Mouse (Mus musculus): ENCODE results near the gene Trpm5.

Gene Trpm5

DNA sequence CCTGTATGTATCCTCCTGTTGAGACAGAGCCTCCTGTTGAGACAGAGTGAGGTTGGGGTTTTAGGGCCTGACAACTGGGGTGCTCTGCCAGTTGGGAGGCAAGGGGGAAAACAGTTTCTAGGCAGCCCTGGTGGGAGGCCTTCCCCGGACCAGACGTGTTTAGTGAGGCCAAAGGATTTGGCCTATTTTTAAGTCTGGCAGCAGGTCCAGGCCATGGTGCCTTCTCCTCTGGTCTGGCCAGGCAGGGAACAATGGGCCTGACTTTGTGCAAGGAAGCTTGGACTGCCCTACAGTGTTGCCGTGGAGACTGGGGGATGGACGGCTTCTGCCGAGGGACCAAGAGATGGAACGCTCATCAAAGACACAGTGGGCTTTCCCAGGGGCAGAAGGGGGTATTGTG is 30.2 kb downstream of the Trpm5 start:
- DNase-seq (ENCODE audit: extremely low spot score, low read depth, low spot score) = no peak

DNA sequence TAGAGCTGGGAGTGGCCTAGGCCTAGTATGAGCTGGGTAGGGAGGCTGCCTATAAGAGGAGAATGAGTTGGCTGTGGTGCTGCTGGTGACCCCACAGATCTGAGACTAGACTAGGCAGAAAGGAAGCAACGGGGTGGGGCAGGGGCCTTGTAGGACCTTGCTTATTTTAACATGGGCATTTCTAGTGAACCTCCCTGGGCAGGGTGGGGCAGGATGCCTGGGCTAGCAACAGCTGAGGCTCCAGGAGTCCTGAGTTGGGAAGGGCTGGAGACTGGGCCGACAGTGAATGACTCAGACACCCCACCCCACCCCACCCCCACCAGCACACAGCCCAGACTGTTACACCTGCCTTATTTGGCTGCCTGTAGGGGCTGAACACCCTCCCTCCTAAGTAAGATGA is 31.7 kb downstream of the Trpm5 start:
- DNase-seq (ENCODE audit: extremely low spot score, low read depth, low spot score) = no peak

DNA sequence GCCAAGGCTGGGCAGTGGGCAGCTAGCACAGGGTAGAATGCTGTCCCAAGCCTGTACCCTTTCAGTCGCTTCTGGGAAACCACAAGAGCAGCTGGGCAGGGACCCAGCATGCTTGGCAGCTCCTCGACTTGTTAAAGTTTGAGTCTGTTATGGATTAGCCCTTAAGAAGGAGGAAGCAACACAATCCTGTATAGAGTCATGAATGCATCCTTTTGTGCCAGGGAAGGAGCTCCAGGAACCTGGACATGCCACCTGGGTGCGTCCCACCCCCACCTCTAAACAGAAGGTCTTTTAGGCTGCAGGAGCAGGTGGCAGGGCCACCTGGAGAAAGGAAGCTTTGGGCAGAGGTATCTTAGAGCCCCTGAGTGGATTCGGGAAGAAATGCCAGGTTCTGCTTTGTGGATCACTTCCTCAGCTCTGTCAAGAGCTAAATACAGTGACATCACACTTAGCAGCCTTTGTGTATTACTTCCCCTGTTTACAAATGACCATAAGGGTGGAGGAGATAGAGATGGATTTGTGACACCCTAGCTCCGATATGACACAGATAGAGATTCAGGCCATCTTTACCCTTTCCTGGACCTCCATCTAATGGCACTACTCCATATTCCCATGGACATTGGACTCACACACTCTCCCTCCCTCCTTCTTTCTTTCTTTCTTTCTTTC is 35.1 kb downstream of the Trpm5 start:
- DNase-seq (ENCODE audit: extremely low spot score, low read depth, low spot score) = no peak

GRCm38 (mm10) chr7:143058221-143058697 is 36.2 kb downstream of the Trpm5 start:
- DNase-seq (ENCODE audit: extremely low spot score, low read depth, low spot score) = no peak

GRCm38 (mm10) chr7:143057667-143058220 is 36.7 kb downstream of the Trpm5 start:
- no peak for DNase-seq (ENCODE audit: extremely low spot score, low read depth, low spot score)

- DNase-seq (ENCODE audit: extremely low spot score, low read depth, low spot score) = no peak
Observed at GRCm38 (mm10) chr7:143057023-143057422, 37.4 kb downstream of the Trpm5 start.

- DNase-seq (ENCODE audit: extremely low spot score, low read depth, low spot score) = no peak
Observed at GRCm38 (mm10) chr7:143055499-143056186, 38.8 kb downstream of the Trpm5 start.

GRCm38 (mm10) chr7:143055001-143055400 is 39.4 kb downstream of the Trpm5 start:
- DNase-seq (ENCODE audit: extremely low spot score, low read depth, low spot score) = no peak

- no peak for DNase-seq (ENCODE audit: extremely low spot score, low read depth, low spot score)
Observed at GRCm38 (mm10) chr7:143054612-143054965, 39.9 kb downstream of the Trpm5 start.

DNA sequence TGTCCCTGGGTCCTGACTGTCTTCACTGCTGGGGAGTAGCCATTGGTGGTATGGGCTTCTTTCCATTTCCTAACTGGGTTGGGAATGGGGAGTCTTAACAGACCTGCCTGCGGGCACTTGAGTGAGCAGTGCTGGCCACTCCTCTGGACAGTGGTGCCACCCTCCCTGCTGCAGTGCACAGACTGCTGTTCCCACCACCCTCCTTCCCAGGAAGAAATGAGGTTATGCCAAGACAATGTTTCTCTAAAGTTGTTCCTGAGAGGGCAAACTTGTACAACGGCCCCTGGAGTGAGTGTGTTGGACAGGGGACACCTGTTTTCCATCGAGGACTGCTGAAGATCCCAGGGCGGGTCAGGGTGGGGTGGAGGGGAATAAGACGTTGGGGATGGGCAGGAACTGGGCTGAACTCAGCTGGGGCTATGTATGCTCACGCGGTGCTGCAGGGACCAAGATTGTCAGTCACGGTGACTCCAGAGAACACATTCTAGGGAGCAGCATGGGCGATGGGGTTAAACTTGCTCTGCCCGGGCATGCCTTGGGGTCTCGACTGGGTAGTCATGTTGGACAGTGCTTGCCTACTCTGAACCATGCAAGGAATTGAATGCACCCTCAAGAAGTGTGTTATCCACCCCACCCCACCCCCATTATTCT is 40.4 kb downstream of the Trpm5 start:
- no peak for DNase-seq (ENCODE audit: extremely low spot score, low read depth, low spot score)

- DNase-seq (ENCODE audit: extremely low spot score, low read depth, low spot score) = no peak
Observed at GRCm38 (mm10) chr7:143053008-143053899, 41.2 kb downstream of the Trpm5 start.

DNA sequence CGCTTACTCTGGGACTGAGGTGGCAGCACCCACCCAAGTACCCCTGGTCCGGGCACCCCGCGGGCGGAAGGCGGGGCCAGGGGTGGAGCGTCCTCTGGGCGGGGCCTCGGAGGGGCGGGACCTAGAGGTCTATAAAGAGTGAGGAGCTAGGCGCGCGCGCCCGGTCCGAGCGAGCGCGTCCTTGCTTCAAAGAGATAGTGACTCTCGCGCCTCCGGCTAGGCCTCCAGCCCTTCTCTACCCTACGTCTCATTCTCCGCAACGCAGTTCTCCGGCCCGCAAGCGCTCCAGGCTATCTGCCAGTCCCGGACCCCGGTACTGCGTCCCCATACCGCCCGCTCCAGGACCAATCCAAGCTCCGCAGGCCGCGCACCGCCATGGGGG is 41.8 kb downstream of the Trpm5 start, which contains the start of gene Cd81:
Gene Cd81 (plus strand): TSS at position 114 of the 382 bp plus-strand sequence.
- no peak for DNase-seq (ENCODE audit: extremely low spot score, low read depth, low spot score)

DNA sequence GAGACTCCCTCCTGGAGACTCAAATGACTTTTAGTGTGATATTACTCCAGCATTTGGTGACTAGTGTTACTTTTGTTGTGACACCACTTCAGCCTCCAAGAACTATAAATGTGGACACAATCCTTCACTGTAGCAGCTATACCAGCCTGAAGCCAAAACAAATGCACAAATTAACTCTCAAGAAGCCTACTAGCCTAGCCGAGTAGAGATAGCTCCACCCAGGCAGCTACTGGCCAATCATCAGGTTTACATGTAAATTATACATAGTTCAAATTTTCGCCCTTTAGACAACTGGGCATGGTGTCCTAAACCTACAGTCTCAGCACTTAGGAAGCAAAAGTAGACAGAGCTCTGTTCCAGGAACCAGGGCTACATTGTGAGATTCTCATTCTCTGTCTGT is 43.1 kb downstream of the Trpm5 start:
- DNase-seq (ENCODE audit: extremely low spot score, low read depth, low spot score) = no peak

DNA sequence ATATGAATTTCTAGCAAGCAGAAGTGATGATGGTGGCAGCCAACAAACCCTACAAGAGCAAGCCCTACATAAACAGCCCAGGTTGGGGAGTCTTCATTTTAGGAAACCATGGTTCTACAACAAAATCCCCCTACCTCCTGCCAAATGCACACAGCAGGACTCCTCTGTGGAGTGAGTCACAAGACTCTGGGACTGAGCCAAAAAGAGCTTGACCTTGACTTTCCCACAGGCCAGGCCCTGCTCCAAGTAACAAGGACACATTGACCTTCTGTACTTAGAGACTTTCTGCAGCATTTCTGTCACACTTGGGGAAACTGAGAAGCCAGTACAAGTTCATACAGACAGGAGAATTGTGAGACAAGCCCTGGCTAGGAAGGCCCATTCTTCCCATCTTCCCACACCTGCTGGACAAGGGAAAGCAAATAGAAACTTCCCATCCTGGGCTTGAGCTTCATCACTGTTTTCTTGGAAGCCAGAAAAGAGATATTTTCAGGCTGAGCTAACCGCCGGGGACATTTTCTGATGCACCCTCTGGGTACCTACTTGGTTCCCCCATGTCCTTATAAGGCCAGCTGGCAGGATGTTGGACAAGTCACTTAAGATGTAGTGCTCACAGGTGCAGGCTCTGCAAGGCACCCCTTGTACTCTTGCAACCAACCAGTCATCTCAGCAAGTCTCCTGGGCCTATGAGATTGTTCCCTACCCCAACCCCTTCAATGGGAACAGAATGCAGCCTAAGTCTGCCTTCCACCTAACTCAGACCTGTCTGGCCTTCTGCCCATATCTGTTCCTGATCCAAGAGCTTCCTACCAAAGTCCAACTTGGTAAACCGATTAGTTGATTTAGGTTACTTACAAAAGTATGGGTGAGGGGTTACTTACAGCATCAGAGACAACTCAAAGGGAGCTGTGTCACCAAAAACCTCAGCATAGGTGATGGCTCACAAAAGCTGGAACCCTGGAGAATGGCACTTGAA is 44.3 kb downstream of the Trpm5 start:
- no peak for DNase-seq (ENCODE audit: extremely low spot score, low read depth, low spot score)

- no peak for DNase-seq (ENCODE audit: extremely low spot score, low read depth, low spot score)
Observed at GRCm38 (mm10) chr7:143049331-143049730, 45.1 kb downstream of the Trpm5 start.

DNA sequence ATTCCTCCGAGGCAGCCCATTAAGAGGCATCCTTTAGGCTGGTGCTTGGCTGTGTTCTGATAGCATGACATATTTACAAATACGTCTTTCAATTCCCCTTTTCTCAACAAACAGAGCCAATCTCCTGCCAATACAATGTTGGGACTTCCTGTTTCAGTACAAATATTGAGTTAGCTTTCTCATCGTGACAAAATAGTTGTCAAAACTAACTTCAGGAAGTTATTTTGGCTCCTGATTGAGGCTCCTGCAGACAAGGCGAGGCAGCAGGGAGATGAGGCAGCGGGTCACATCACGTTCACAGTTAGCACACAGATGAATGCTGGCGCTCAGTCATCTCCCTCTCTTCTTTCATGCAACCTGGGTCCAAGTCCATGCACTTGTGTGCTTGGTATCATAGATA is 48.1 kb downstream of the Trpm5 start:
- no peak for DNase-seq (ENCODE audit: extremely low spot score, low read depth, low spot score)

DNA sequence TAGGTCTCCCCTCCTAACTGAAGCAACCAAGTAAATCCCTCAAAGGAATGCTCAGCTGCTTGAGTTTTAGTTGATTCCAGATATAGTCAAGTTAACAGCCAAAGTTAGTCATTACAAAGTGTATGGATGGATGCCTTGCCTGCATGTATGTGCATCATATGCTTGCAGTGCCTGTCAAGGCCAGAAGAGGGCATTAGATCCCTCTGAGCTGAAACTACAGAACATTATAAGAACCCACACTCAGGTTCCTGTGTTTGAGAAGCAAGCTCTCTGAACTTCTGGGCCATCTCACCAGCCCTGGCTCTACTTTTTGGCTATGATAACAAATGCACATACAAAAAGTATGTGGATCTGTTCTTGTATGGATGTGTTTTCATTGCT is 49.6 kb downstream of the Trpm5 start:
- DNase-seq (ENCODE audit: extremely low spot score, low read depth, low spot score) = no peak

- DNase-seq (ENCODE audit: extremely low spot score, low read depth, low spot score) = no peak
Observed at GRCm38 (mm10) chr7:143044049-143044825, 50.2 kb downstream of the Trpm5 start.

DNA sequence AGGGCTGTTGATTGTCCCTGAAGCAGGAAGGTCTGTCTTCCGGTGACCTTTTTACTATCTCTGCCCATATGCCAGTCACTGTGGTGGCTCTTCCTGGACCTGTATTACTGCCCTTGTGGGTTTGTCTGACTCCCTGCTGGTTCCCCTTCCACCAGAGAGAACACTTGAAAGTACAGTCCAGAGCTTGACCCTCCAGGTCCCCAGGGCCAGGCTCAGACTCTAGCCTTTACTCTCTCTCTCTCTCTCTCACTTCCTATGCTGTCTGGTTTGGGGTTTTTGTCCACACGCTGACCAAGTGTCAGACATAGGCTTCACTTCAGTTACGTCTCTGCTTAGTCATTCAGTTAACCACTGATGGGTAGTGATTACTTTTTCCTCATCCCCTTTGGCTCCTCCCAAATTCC is 51.5 kb downstream of the Trpm5 start:
- no peak for DNase-seq (ENCODE audit: extremely low spot score, low read depth, low spot score)
